Comparison of ENCODE assay signal across 7 mouse cellular contexts in genomic region chr2:72777330-72777729, GRCm38 (mm10).
DNase-seq lines count a peak whose midpoint lies in the region; ATAC-seq and TF ChIP-seq lines count a peak whose summit lies in the region.

No protein-coding gene starts in this region.

- peak; percentile 58 for TF ChIP-seq CTCF in hindbrain, postnatal 0 days (IDR thresholded peaks at IDR 0.05; ENCODE audit: low read depth)

- H3K9ac ChIP-seq in hindbrain, postnatal 0 days (replicated peaks; ENCODE audit: low read length), result no peak overlapping the region
- H3K9ac ChIP-seq in hindbrain, embryonic 16.5 days (ENCODE audit: low read depth, low read length), result no peak overlapping the region

- H3K4me1 ChIP-seq in hindbrain, postnatal 0 days (ENCODE audit: insufficient read depth, low read length), result peaks cover 6% of the 10 kb centered on the region; the same call in 1 of the 2 replicates
- H3K4me1 ChIP-seq in hindbrain, embryonic 16.5 days (ENCODE audit: control insufficient read depth, insufficient read depth, low read depth, low read length), result peaks cover 7% of the 10 kb centered on the region

- no peak overlapping the region for H3K4me2 ChIP-seq in hindbrain, postnatal 0 days (ENCODE audit: low read depth, low read length)
- no peak overlapping the region for H3K4me2 ChIP-seq in hindbrain, embryonic 16.5 days (ENCODE audit: low read length)

- no peaks in the 10 kb centered on the region for H3K36me3 ChIP-seq in hindbrain, postnatal 0 days (ENCODE audit: insufficient read depth, low read length)
- H3K36me3 ChIP-seq in hindbrain, embryonic 16.5 days (ENCODE audit: control insufficient read depth, insufficient read depth, low read length), result no peaks in the 10 kb centered on the region

- no peak for ATAC-seq in hindbrain, postnatal 0 days
- no peak for ATAC-seq in hindbrain, embryonic 16.5 days

- WGBS in hindbrain, postnatal 0 days, result 57% methylated on average over 3 of the region's 3 CpGs
- 44% methylated on average over 3 of the region's 3 CpGs for WGBS in hindbrain, embryonic 16.5 days

- H3K27me3 ChIP-seq in hindbrain, postnatal 0 days (ENCODE audit: insufficient read depth, low read length), result no peaks in the 10 kb centered on the region
- no peaks in the 10 kb centered on the region for H3K27me3 ChIP-seq in hindbrain, embryonic 16.5 days (replicated peaks; ENCODE audit: control insufficient read depth, insufficient read depth, low read length)

- intact Hi-C loops in left cerebral cortex, postnatal 10 days (cut with DNase I), result no loop called here

- H3K9me3 ChIP-seq in hindbrain, postnatal 0 days (ENCODE audit: low read length), result no peaks in the 10 kb centered on the region
- no peaks in the 10 kb centered on the region; the same call in 1 of the 2 replicates for H3K9me3 ChIP-seq in hindbrain, embryonic 16.5 days (ENCODE audit: control insufficient read depth, low read length)

- peak; percentile 33 for DNase-seq in hindbrain, postnatal 0 days (ENCODE audit: low spot score)
- peak; percentile 75 for DNase-seq in CD4-positive, CD25-positive, alpha-beta regulatory T cell, adult 2 months (ENCODE audit: low read depth, low spot score)
- DNase-seq in T-cell, adult 2 months (ENCODE audit: low spot score), result peak; percentile 37
- DNase-seq in lung, postnatal 25 days (ENCODE audit: low spot score), result peak; percentile 12
- DNase-seq in urinary bladder, postnatal 14 days (ENCODE audit: low spot score), result no peak
- no peak for DNase-seq in left cerebral cortex, postnatal 10 days (ENCODE audit: extremely low spot score in 1 of 2, low spot score in 2 of 2)

- no peak overlapping the region for H3K4me3 ChIP-seq in hindbrain, postnatal 0 days (ENCODE audit: low read length)
- no peak overlapping the region for H3K4me3 ChIP-seq in hindbrain, embryonic 16.5 days (ENCODE audit: low read length)

- H3K27ac ChIP-seq in hindbrain, postnatal 0 days, result no peak overlapping the region
- no peak overlapping the region for H3K27ac ChIP-seq in hindbrain, embryonic 16.5 days (ENCODE audit: low read depth, low read length)

Comparison
In these comparisons a context has a peak if more than half of its experiments do, and no peak if none do; other contexts are left out.
1. DNase-seq: peak in hindbrain, postnatal 0 days (single experiment), CD4-positive, CD25-positive, alpha-beta regulatory T cell, adult 2 months (single experiment), T-cell, adult 2 months (single experiment) and lung, postnatal 25 days (single experiment); none in urinary bladder, postnatal 14 days (single experiment) and left cerebral cortex, postnatal 10 days (0 of 2).